Mouse (Mus musculus) olfactory bulb, adult 2 months (tissue): ENCODE data around the gene Duox2.
"Not testable (repeated sequence)": the region's sequence is repeated elsewhere in the genome, so short reads cannot be mapped to it uniquely, and the experiment has no call there.

Experiments used
- CTCF ChIP-seq: fragments of 200-500 bp; IDR thresholded peaks from 2 replicates; pipeline ENCODE4 v1.5.1; 2012; ENCODE audit warnings: low read depth, mild to moderate bottlenecking, low read length, moderate library complexity; ENCODE audit not compliant: insufficient read depth
- POLR2A ChIP-seq: fragments of 200-500 bp; IDR thresholded peaks from 2 replicates; pipeline ENCODE4 v1.6.1; 2012; ENCODE audit warnings: mild to moderate bottlenecking, low read depth, low read length, moderate library complexity; ENCODE audit not compliant: insufficient read depth

GRCm38 (mm10) chr2:122346164-122346563, 47.9 kb upstream of the Duox2 start:
- not testable (repeated sequence) for TF ChIP-seq CTCF, POLR2A
